Mouse (Mus musculus): ENCODE results near the gene Cyct.

The Cyct gene

DNA sequence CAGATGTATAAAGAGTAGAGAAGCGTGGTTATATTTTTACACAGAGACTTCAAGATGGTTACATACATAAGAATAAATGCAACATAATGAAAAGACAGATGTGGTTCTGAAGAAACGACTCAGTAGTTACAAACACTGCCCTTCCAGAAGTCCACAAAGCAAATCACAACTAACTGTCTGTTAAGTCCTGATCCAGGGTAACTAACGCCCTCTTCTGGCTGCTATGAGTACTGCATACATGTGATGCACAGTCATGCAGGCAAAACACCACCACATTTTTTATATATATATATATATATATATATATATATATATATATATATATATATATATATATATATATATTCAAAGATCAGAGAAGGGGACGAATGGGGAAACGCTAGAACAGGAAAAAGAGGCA lies 25.7 kb downstream of the Cyct start:
- no peak for DNase-seq (ENCODE audit: low spot score)

DNA sequence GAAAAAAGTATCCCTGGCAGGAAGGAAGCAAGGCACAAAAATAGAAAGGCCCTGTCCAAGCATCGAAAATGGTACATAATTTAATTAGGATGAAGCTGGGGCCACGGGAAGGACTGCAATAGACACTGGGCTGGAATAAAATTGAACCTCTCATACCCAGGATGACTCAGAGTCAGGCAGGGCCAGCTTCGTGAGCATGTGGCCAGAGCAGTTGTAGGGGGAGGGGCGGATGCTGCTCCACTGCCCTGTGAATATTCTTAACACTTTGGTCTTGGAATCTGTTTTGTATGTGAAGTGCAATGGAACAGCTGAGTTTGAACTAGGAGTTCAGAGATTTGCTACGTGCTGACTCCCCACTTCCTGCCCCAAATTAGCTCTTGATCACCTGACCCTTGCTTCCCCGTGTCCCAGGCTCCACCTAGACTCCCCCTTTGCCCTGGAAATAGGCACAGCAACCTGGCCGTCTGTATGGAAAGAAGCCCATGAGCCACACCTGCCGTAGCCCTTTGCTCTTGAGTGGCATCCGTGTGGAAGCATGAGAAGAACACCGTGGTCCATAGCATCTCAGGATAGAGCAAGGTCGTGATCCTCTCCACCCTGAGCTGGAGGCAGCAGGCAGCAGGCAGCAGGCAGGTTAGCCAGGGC lies 28.0 kb downstream of the Cyct start:
- DNase-seq (ENCODE audit: low spot score) = no peak

DNA sequence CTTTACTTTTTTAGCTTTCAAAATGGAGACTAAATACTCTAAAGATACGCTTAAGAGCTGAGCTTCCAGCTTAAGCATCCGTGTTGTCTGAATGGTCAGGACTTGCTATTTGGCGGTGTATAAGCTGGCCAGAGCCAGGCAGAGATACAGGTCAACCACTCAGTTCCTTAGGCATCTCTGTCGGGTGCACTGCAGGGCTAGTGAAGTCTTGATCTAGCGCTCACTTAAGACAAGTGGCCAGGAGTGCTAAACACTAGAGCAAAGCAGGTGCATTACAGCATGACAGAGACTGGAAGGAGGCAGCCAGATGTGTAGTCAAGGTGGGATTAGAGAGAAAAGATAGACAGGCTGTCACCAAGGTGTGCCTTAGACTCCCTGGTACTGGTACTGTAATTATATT lies 30.2 kb downstream of the Cyct start:
- DNase-seq (ENCODE audit: low spot score) = no peak

GRCm38 (mm10) chr2:76326161-76326560 lies 34.1 kb downstream of the Cyct start:
- no peak for DNase-seq (ENCODE audit: low spot score)

- no peak for DNase-seq (ENCODE audit: low spot score)
Measured at GRCm38 (mm10) chr2:76324463-76324862, 35.8 kb downstream of the Cyct start.

GRCm38 (mm10) chr2:76323185-76323875 lies 36.9 kb downstream of the Cyct start:
- DNase-seq (ENCODE audit: low spot score) = no peak

- DNase-seq (ENCODE audit: low spot score) = no peak
Measured at GRCm38 (mm10) chr2:76320336-76320735, 39.9 kb downstream of the Cyct start.

- DNase-seq (ENCODE audit: low spot score) = no peak
Measured at GRCm38 (mm10) chr2:76319231-76319630, 41.0 kb downstream of the Cyct start.

Measured in ovary, postnatal 36 days (tissue).